Mouse (Mus musculus) lung, postnatal 0 days (tissue): ENCODE data around the gene Akr1d1.

Source experiments
- CTCF ChIP-seq: IDR thresholded peaks from 2 replicates; pipeline ENCODE4 v1.5.1; 2016; ENCODE audit warnings: antibody characterized with exemption, mild to moderate bottlenecking
- EP300 ChIP-seq: IDR thresholded peaks from 2 replicates; pipeline ENCODE4 v1.6.1; 2016; ENCODE audit warnings: antibody characterized with exemption, mild to moderate bottlenecking, control low read depth

DNA sequence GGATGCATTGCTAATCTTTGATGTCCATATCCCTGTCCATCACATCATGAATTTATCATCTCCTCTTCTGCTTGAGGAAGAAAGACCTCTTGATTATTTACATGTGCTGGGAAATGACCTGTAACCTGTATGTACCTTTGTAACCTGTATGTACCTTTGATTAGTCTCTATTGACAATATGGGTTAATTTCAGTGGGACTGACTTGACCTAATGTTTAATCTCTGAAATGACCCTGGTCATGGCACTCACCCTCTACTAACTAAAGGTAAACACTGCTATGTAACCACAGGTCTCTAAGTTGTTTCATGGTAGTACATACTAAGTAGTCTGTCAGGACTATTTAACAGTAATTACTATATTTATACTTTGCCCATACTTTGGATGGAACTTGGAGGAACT, 19.2 kb upstream of the Akr1d1 start:
- TF ChIP-seq CTCF = no peak
- no peak for TF ChIP-seq EP300
